Mouse (Mus musculus): Measurements from ENCODE around the gene Ncapd2. TPM values are rescaled to one million over a fixed set of nuclear protein-coding genes. Genes with fewer than 3 reads are reported as not detected.
"Not testable (repeated sequence)": the region's sequence is repeated elsewhere in the genome, so short reads cannot be mapped to it uniquely, and the experiment has no call there.

Ncapd2 gene
- polyA plus RNA-seq, 1 experiment, result 92.0 TPM

GRCm38 (mm10) chr6:125168086-125168485, 23.4 kb downstream of the Ncapd2 start:
- TF ChIP-seq GATA1 (IDR thresholded peaks at IDR 0.05; ENCODE audit: borderline replicate concordance, low read length) (no peak), FLI1 (IDR thresholded peaks at IDR 0.05; ENCODE audit: low read length) (no peak)
- Histone ChIP-seq H3K27me3 (replicated peaks) (no peaks in the 10 kb centered on the region), H3K4me3 (replicated peaks) (no peak overlapping the region), H3K36me3 (replicated peaks; ENCODE audit: low read length) (peaks cover 80% of the 10 kb centered on the region), H3K4me1 (peaks cover 55% of the 10 kb centered on the region), H3K9me3 (no peaks in the 10 kb centered on the region)

- Histone ChIP-seq H3K4me1 (peaks cover 63% of the 10 kb centered on the region), H3K27me3 (replicated peaks) (no peaks in the 10 kb centered on the region), H3K36me3 (replicated peaks; ENCODE audit: low read length) (peaks cover 77% of the 10 kb centered on the region), H3K9me3 (no peaks in the 10 kb centered on the region), H3K4me3 (replicated peaks) (peak overlapping the region; percentile 100)
- TF ChIP-seq GATA1 (IDR thresholded peaks at IDR 0.05; ENCODE audit: borderline replicate concordance, low read length) (no peak), FLI1 (IDR thresholded peaks at IDR 0.05; ENCODE audit: low read length) (no peak)
Observed at GRCm38 (mm10) chr6:125166861-125167650, 24.4 kb downstream of the Ncapd2 start.

GRCm38 (mm10) chr6:125166051-125166751, 25.3 kb downstream of the Ncapd2 start, which contains the start of gene Gapdh:
Gene Gapdh (minus strand): TSS chr6:125166467.
- TF ChIP-seq GATA1 (IDR thresholded peaks at IDR 0.05; ENCODE audit: borderline replicate concordance, low read length) (no peak), FLI1 (IDR thresholded peaks at IDR 0.05; ENCODE audit: low read length) (no peak)
- Histone ChIP-seq H3K4me1 (peaks cover 67% of the 10 kb centered on the region), H3K4me3 (replicated peaks) (peak within 1 kb of the TSS; percentile 100), H3K27me3 (replicated peaks) (no peaks in the 10 kb centered on the region), H3K9me3 (no peaks in the 10 kb centered on the region), H3K36me3 (replicated peaks; ENCODE audit: low read length) (peaks cover 76% of the 10 kb centered on the region)

GRCm38 (mm10) chr6:125165328-125165891, 26.1 kb downstream of the Ncapd2 start:
- no peaks in the 10 kb centered on the region for H3K9me3 ChIP-seq
- no peaks in the 10 kb centered on the region for H3K27me3 ChIP-seq (replicated peaks)
- no peak for TF ChIP-seq GATA1 (IDR thresholded peaks at IDR 0.05; ENCODE audit: borderline replicate concordance, low read length)
- 0 out of 2 replicates have a peak, but pooled peaks have one; percentile 23 for TF ChIP-seq FLI1 (IDR thresholded peaks at IDR 0.05; ENCODE audit: low read length)
- peak overlapping the region; percentile 100 for H3K4me3 ChIP-seq (replicated peaks)
- peaks cover 76% of the 10 kb centered on the region for H3K36me3 ChIP-seq (replicated peaks; ENCODE audit: low read length)
- H3K4me1 ChIP-seq, result peaks cover 75% of the 10 kb centered on the region

GRCm38 (mm10) chr6:125164672-125165327, 26.7 kb downstream of the Ncapd2 start:
- H3K9me3 ChIP-seq, result no peaks in the 10 kb centered on the region
- H3K4me1 ChIP-seq, result peaks cover 75% of the 10 kb centered on the region
- no peaks in the 10 kb centered on the region for H3K27me3 ChIP-seq (replicated peaks)
- TF ChIP-seq GATA1 (IDR thresholded peaks at IDR 0.05; ENCODE audit: borderline replicate concordance, low read length), result no peak
- no peak for TF ChIP-seq FLI1 (IDR thresholded peaks at IDR 0.05; ENCODE audit: low read length)
- peak overlapping the region; percentile 100 for H3K4me3 ChIP-seq (replicated peaks)
- peaks cover 76% of the 10 kb centered on the region for H3K36me3 ChIP-seq (replicated peaks; ENCODE audit: low read length)

GRCm38 (mm10) chr6:125163801-125164657, 27.5 kb downstream of the Ncapd2 start:
- H3K4me3 ChIP-seq (replicated peaks), result peak overlapping the region; percentile 100
- H3K27me3 ChIP-seq (replicated peaks), result no peaks in the 10 kb centered on the region
- TF ChIP-seq GATA1 (IDR thresholded peaks at IDR 0.05; ENCODE audit: borderline replicate concordance, low read length) (no peak), FLI1 (IDR thresholded peaks at IDR 0.05; ENCODE audit: low read length) (no peak)
- peaks cover 75% of the 10 kb centered on the region for H3K4me1 ChIP-seq
- peaks cover 76% of the 10 kb centered on the region for H3K36me3 ChIP-seq (replicated peaks; ENCODE audit: low read length)
- H3K9me3 ChIP-seq, result no peaks in the 10 kb centered on the region

GRCm38 (mm10) chr6:125162615-125163305, 28.7 kb downstream of the Ncapd2 start:
- Histone ChIP-seq H3K4me3 (replicated peaks) (peak overlapping the region; percentile 86), H3K36me3 (replicated peaks; ENCODE audit: low read length) (peaks cover 73% of the 10 kb centered on the region), H3K4me1 (peaks cover 70% of the 10 kb centered on the region)
- not testable (repeated sequence) for H3K27me3 ChIP-seq (replicated peaks); H3K9me3 ChIP-seq

GRCm38 (mm10) chr6:125161971-125162370, 29.5 kb downstream of the Ncapd2 start:
- Histone ChIP-seq H3K36me3 (replicated peaks; ENCODE audit: low read length) (peaks cover 74% of the 10 kb centered on the region), H3K4me1 (peaks cover 66% of the 10 kb centered on the region)
- not testable (repeated sequence) for H3K27me3 ChIP-seq (replicated peaks); H3K4me3 ChIP-seq (replicated peaks); H3K9me3 ChIP-seq

All from megakaryocyte, embryonic 14.5 days (primary cell).